Mouse (Mus musculus) B cell, adult 2 months (primary cell): ENCODE data around the gene Sema5a.
A peak's percentile ranks its signal among the peaks of the same experiment; 100 is the strongest.

Source experiments
- DNase-seq, 2 experiments: peaks; one replicate each; pipeline ENCODE4 v3.0.0; 2022

Gene Sema5a

DNA sequence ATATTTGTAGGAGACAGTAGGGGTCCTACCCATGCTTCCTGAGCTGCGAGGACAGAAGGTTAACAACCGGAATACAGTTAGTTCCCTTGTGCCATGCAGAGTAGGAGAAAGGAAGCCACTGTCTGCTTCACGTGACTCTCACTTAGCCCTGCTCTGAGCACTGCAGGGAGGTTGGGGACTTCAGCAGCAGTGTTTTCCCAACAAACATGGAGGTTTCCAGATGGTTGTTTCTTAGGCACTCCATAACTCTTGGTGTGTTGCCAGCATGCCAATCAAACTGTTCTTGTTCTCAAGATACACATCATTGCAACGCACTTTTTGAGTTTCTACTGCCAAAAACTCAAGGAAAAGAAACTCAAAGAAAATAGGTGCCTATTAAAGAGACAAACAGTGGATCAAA lies 440.5 kb downstream of the Sema5a start:
- DNase-seq: no peak

DNA sequence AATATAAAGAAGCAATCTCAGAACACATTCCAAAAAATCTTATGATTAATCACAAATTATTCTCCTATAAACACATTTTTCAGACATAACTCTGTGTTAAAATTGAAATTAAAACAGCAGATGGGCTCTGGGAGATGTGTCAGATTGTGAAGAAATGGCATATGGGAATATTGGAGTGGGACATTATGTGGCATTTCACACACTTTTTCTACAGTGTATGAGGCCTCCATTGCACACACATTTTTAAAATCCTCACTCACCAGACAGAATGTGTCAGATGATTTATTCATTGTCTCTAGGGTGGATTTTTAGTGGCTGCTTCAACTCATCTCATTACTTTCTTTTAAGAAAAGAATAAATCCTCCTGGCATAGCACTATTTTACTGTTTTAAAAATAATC lies 446.4 kb downstream of the Sema5a start:
- DNase-seq: no peak

DNA sequence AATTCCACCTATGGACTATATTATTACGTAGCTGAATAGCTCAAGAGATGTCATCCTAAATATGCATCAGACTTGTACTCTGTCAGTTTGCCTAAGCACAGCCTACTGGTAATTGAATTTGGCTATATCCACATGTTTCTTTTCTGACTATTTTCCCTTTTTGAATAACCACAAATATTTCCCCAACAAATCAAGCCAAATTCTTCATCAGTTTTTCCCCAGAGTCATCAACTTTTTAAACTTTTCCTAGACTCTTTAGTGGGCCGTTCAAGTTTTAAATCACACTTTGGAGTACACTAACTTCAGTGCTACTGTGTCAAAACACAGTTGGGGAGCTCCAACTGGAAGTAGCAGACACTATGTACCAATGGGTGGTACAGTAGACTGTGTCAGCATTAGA lies 448.4 kb downstream of the Sema5a start:
- DNase-seq: no peak

DNA sequence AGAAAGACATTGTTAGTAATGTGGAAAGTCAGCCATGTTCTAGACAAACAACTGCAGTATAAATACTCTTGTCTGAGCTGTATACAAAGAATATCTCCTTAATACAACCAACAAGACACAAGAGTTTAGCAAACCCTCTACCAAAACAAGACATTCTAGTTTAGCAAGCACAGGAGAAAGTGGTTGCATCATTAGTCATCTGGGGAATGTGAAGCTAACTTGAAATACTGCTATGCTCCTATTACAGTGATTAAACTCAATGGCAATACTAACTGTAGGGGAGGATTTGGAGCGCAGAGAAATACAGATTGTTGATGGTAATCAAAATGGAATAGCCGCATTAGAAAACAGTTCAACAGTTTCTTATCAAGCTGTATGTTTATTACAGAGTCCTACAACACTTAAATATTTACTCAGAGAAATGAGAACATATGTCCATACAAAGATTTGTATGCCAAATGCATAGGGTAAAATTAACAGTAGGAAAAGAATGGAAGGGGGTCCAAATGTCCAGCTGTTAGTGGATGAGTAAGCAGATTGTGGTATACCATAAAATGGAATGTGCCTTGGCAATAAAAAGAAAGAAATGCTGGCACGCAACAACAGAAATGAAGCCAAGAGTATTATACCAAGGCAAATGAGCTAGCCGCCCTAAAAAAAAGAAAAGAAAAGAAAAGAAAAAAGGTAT lies 472.8 kb downstream of the Sema5a start:
- no peak for DNase-seq

DNA sequence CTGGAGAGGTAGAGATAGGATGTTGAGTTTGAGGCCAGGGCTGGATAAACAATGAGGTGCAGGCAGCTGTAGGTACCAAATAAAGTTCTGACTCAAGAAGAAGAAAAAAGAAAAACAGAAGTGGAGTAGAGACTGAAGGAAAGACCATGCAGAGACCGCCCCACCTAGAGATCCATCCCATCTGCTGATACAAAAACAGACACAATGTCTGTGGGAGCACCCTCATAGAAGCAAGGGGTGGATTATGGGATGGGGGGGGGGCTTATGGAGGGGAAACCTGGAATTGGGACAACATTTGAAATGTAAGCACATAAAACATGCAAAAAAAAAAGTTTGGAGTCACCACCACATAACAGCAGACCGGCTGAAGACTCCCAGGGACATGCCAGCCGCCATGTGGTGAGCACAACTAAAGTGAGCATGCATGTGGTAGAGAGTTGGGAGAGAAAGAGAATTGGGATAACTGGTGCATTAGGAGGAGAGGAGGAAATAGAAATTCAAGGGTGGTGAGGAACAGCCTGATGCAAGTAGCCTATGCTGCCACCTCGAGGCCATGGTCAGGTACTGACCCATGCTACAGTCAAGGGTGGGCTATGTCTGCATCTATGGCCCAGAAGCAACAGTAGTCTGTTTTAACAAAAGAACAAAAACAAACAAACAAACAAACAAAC lies 473.8 kb downstream of the Sema5a start:
- DNase-seq: peak; percentile 34 to 36

DNA sequence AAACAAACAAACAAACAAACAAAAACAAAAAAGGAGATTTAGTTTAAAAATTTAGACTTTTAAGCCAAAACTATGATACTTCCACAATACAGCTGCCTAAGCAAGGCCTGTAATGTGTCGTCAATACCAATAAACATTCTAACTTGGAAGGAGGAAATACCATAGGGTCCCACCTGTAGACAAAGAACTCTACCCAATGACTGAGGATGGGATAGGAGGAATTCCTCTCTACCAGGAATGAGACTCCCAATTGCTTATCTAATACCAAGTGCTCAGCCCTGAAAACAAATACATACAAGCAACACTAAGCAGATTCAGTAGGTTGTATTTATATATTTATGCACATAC lies 474.3 kb downstream of the Sema5a start:
- DNase-seq: no peak

DNA sequence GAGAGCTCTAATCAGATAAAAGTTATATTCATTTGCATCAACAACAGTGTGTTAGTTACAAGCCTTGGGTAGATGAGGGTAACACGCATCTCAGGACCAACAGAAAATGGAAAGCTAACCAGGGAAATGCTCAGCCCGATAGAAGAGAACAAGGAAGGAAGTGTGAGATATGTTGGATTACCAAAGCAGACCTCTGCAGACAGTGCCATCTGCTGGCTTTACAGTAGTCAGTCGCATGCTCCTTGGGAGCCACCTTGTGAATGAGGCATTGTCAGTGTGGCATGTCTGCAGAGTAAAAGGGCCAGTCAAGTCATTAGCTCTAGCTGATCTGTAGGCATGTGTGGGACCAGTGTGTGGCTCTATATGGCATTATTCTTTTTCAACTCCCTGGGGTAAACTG lies 486.2 kb downstream of the Sema5a start:
- no peak for DNase-seq
